Mouse (Mus musculus): ENCODE measurements around the gene Lamc2. TPM values are rescaled to one million over a fixed set of nuclear protein-coding genes. Genes with fewer than 3 reads are reported as not detected.

Lamc2 gene
- total and polyA plus RNA-seq, 3 experiments = 0.03 to 0.04 TPM; not detected in 1

DNA sequence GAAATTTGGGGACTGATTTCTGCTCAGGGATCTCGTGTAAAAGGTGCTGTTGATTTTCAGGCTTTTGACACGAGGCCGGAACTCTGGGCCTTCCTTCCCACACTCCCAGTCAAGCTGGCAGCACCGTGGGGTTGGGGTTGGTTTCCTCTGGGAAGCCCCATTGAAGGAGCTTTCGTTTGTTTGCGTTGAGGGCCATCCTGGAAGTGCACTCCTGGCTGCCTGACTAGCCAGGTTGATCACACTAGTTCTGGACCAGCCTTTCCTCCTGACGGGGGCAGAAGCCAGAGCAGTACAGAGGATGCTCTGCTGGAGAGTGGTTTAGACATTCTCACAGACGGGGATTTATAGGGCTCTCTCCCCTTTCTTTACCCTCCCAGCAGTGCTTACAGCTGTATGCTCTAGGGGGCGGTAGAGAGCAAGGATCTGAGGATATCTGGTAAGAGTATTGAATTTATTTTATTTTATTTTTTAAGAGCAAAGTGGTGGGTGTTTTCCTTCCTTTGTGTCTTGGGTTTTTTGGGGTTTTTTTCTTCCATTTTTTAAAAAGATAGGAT is 84.8 kb downstream of the Lamc2 start:
- no peaks in the 10 kb centered on the region for H3K36me3 ChIP-seq (ENCODE audit: control insufficient read depth in 1 of 2, insufficient read depth in 2 of 2, low read length in 2 of 2)
- DNase-seq (ENCODE audit: low read depth, low spot score) = peak; percentile 78
- H3K9me3 ChIP-seq (replicated peaks; ENCODE audit: insufficient read depth, low read length) = no peaks in the 10 kb centered on the region
- H3K27me3 ChIP-seq (ENCODE audit: control insufficient read depth in 1 of 2, insufficient read depth in 2 of 2, low read length in 2 of 2) = no peaks in the 10 kb centered on the region
- TF ChIP-seq POLR2AphosphoS2 (IDR thresholded peaks at IDR 0.05; ENCODE audit: low read length) = no peak
- TF ChIP-seq MXI1 (IDR thresholded peaks at IDR 0.05; ENCODE audit: low read depth, low read length) = no peak
- no peak for TF ChIP-seq JUND (IDR thresholded peaks at IDR 0.05; ENCODE audit: low read depth, low read length)
- no peak for TF ChIP-seq USF2 (IDR thresholded peaks at IDR 0.05; ENCODE audit: borderline replicate concordance in 1 of 2, insufficient read depth in 1 of 2, low read depth in 1 of 2, low read length in 2 of 2)
- no peak for TF ChIP-seq CHD2 (IDR thresholded peaks at IDR 0.05; ENCODE audit: low read length)
- TF ChIP-seq CTCF (IDR thresholded peaks at IDR 0.05 in 2 of 3, conservative IDR thresholded peaks at IDR 0.05 in 1 of 3; ENCODE audit: control insufficient read depth in 1 of 3, insufficient read depth in 1 of 3, low read depth in 2 of 3, low read length in 3 of 3, poor library complexity in 1 of 3, severe bottlenecking in 1 of 3) = peak; percentile 64 to 77 (median 72)
- peak; percentile 79 for TF ChIP-seq ZC3H11A (IDR thresholded peaks at IDR 0.05; ENCODE audit: low read depth, low read length)
- TF ChIP-seq RAD21 (IDR thresholded peaks at IDR 0.05; ENCODE audit: low read depth, low read length) = peak; percentile 76
- TF ChIP-seq ZNF384 (IDR thresholded peaks at IDR 0.05; ENCODE audit: low read depth, low read length) = no peak
- TF ChIP-seq SMC3 (IDR thresholded peaks at IDR 0.05; ENCODE audit: low read depth, low read length) = peak; percentile 81
- TF ChIP-seq RCOR1 (IDR thresholded peaks at IDR 0.05; ENCODE audit: low read depth, low read length) = no peak
- no peak for TF ChIP-seq ZMIZ1 (IDR thresholded peaks at IDR 0.05; ENCODE audit: low read depth, low read length)
- no peaks in the 10 kb centered on the region for H3K79me2 ChIP-seq (ENCODE audit: control insufficient read depth, insufficient read depth, low read length, poor library complexity)
- 0 out of 2 replicates have a peak overlapping the region, but pooled peaks have one; percentile 12 for H3K9ac ChIP-seq (ENCODE audit: control insufficient read depth, low read depth, low read length, poor library complexity, severe bottlenecking)
- no peaks in the 10 kb centered on the region for H3K4me1 ChIP-seq (ENCODE audit: control insufficient read depth in 1 of 2, insufficient read depth in 2 of 2, low read length in 2 of 2)
- H3K27ac ChIP-seq (ENCODE audit: control insufficient read depth, low read depth, low read length) = no peak overlapping the region
- 0 out of 4 replicates have a peak overlapping the region, but pooled peaks of 1 of the 2 experiments have one; percentile 11 for H3K4me3 ChIP-seq (ENCODE audit: control insufficient read depth in 1 of 2, insufficient read depth in 1 of 2, low read depth in 2 of 2, low read length in 2 of 2)

DNA sequence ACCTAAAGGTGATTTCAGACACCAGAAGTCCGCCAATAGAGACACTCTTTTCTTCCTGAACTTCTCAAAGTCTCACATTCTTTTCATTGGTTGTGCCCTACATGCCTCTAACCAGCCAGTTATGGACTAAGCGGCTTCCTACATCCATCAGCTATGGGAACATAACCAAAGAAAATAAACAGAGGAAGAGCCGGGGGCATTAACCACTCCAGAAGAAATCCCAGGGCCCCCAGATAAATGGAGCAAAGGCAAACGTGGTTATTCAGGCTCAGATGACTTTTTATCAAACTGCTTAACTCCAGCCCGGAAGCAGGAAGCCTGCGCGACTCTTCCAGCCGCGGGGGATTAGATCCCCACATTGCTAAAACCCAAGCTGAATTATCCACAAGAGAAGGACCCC is 85.3 kb downstream of the Lamc2 start:
- 0 out of 4 replicates have a peak overlapping the region, but pooled peaks of 1 of the 2 experiments have one; percentile 11 for H3K4me3 ChIP-seq (ENCODE audit: control insufficient read depth in 1 of 2, insufficient read depth in 1 of 2, low read depth in 2 of 2, low read length in 2 of 2)
- no peak for DNase-seq (ENCODE audit: low read depth, low spot score)
- TF ChIP-seq KAT2A (conservative IDR thresholded peaks at IDR 0.05; ENCODE audit: low read depth, low read length) (no peak), ZNF384 (IDR thresholded peaks at IDR 0.05; ENCODE audit: low read depth, low read length) (no peak), CHD2 (IDR thresholded peaks at IDR 0.05; ENCODE audit: low read length) (no peak), EP300 (IDR thresholded peaks at IDR 0.05; ENCODE audit: low read depth in 1 of 2, low read length in 2 of 2) (no peak), MYC (IDR thresholded peaks at IDR 0.05; ENCODE audit: low read depth, low read length) (no peak), CTCF (IDR thresholded peaks at IDR 0.05 in 2 of 3, conservative IDR thresholded peaks at IDR 0.05 in 1 of 3; ENCODE audit: control insufficient read depth in 1 of 3, insufficient read depth in 1 of 3, low read depth in 2 of 3, low read length in 3 of 3, poor library complexity in 1 of 3, severe bottlenecking in 1 of 3) (no peak), GABPA (IDR thresholded peaks at IDR 0.05; ENCODE audit: low read depth, low read length) (no peak), JUND (IDR thresholded peaks at IDR 0.05; ENCODE audit: low read depth, low read length) (no peak), POLR2AphosphoS2 (IDR thresholded peaks at IDR 0.05; ENCODE audit: low read length) (no peak), CHD1 (IDR thresholded peaks at IDR 0.05; ENCODE audit: low read depth, low read length) (no peak), ZC3H11A (IDR thresholded peaks at IDR 0.05; ENCODE audit: low read depth, low read length) (no peak), TBP (IDR thresholded peaks at IDR 0.05; ENCODE audit: low read depth, low read length) (no peak), TCF12 (IDR thresholded peaks at IDR 0.05; ENCODE audit: low read depth, low read length) (no peak), NRF1 (IDR thresholded peaks at IDR 0.05; ENCODE audit: insufficient read depth, low read depth, low read length, poor library complexity, severe bottlenecking) (no peak), MXI1 (IDR thresholded peaks at IDR 0.05; ENCODE audit: low read depth, low read length) (no peak)
- H3K27ac ChIP-seq (ENCODE audit: control insufficient read depth, low read depth, low read length) = no peak overlapping the region
- no peaks in the 10 kb centered on the region for H3K27me3 ChIP-seq (ENCODE audit: control insufficient read depth in 1 of 2, insufficient read depth in 2 of 2, low read length in 2 of 2)
- no peaks in the 10 kb centered on the region for H3K79me2 ChIP-seq (ENCODE audit: control insufficient read depth, insufficient read depth, low read length, poor library complexity)
- H3K9me3 ChIP-seq (replicated peaks; ENCODE audit: insufficient read depth, low read length) = no peaks in the 10 kb centered on the region
- H3K4me1 ChIP-seq (ENCODE audit: control insufficient read depth in 1 of 2, insufficient read depth in 2 of 2, low read length in 2 of 2) = no peaks in the 10 kb centered on the region
- H3K9ac ChIP-seq (ENCODE audit: control insufficient read depth, low read depth, low read length, poor library complexity, severe bottlenecking) = 0 out of 2 replicates have a peak overlapping the region, but pooled peaks have one; percentile 12
- H3K36me3 ChIP-seq (ENCODE audit: control insufficient read depth in 1 of 2, insufficient read depth in 2 of 2, low read length in 2 of 2) = no peaks in the 10 kb centered on the region

Measured in MEL (cell line).